12 mouse cellular contexts compared by ENCODE assay signal in genomic region chr4:129141560-129142438, GRCm38 (mm10). TPM values are rescaled to one million over a fixed set of nuclear protein-coding genes. Genes with fewer than 3 reads are reported as not detected.
A peak's percentile ranks its signal among the peaks of the same experiment; 100 is the strongest.
DNase-seq lines count a peak whose midpoint lies in the region; ATAC-seq and TF ChIP-seq lines count a peak whose summit lies in the region.
"Had no signal": no experiment of that assay in that cellular context is flagged by ENCODE, and none has a peak within 500 bp of the region (broad histone marks: within the 10 kb centered on the region; RNA-seq: fewer than 3 reads in every experiment).

No protein-coding gene starts in this region.

- DNase-seq in cerebellum, adult 2 months: peak; percentile 48 to 51
- no peak for DNase-seq in cerebellum, adult 9-10 months
- no peak for DNase-seq in limb, embryonic 10.5 days (ENCODE audit: low spot score)
- no peak for DNase-seq in urinary bladder, postnatal 25 days (ENCODE audit: low spot score)
- no peak for DNase-seq in kidney, postnatal 4 days
- DNase-seq: B cell, adult 2 months; kidney, adult 8-10 months had no signal

- H3K9ac ChIP-seq in limb, embryonic 13.5 days: no peak overlapping the region
- 0 out of 2 replicates have a peak overlapping the region, but pooled peaks have one; percentile 18 for H3K9ac ChIP-seq in heart, embryonic 15.5 days
- H3K9ac ChIP-seq: embryonic facial prominence, embryonic 12.5 days had no signal

- ATAC-seq in limb, embryonic 13.5 days (ENCODE audit: low FRiP score, low read depth): no peak
- ATAC-seq in heart, embryonic 15.5 days (replicated peaks; ENCODE audit: insufficient number of reproducible peaks, insufficient read depth, low FRiP score, low read depth): peak; percentile 68
- peak; percentile 56 for ATAC-seq in megakaryocyte-erythroid progenitor cell, adult 5-6 weeks (replicated peaks; ENCODE audit: low FRiP score, low TSS enrichment, poor library complexity, severe bottlenecking)

- H3K9me3 ChIP-seq in limb, embryonic 13.5 days: no peaks in the 10 kb centered on the region
- H3K9me3 ChIP-seq in limb, embryonic 10.5 days (replicated peaks): no peaks in the 10 kb centered on the region
- no peaks in the 10 kb centered on the region for H3K9me3 ChIP-seq in heart, embryonic 15.5 days (replicated peaks)
- H3K9me3 ChIP-seq: embryonic facial prominence, embryonic 12.5 days had no signal

- no peak for TF ChIP-seq POLR2A in cerebellum, adult 2 months (IDR thresholded peaks at IDR 0.05; ENCODE audit: borderline replicate concordance, insufficient read depth, low read length)

- H3K27ac ChIP-seq in cerebellum, adult 2 months (ENCODE audit: insufficient read depth, low read length): peak overlapping the region; percentile 42
- H3K27ac ChIP-seq in limb, embryonic 13.5 days: peak overlapping the region; percentile 6; the same call in 1 of the 2 replicates
- H3K27ac ChIP-seq in limb, embryonic 10.5 days: no peak overlapping the region
- peak overlapping the region; percentile 77 for H3K27ac ChIP-seq in heart, embryonic 15.5 days
- H3K27ac ChIP-seq: embryonic facial prominence, embryonic 12.5 days had no signal

- no peaks in the 10 kb centered on the region for H3K27me3 ChIP-seq in cerebellum, adult 2 months (ENCODE audit: control insufficient read depth, insufficient read depth, low read length)
- H3K27me3 ChIP-seq in limb, embryonic 13.5 days: peaks cover 26% of the 10 kb centered on the region
- peaks cover 31% of the 10 kb centered on the region for H3K27me3 ChIP-seq in limb, embryonic 10.5 days (ENCODE audit: low read depth, poor library complexity, severe bottlenecking)
- H3K27me3 ChIP-seq in heart, embryonic 15.5 days: peaks cover 17% of the 10 kb centered on the region; the same call in 1 of the 2 replicates

- H3K4me2 ChIP-seq in limb, embryonic 13.5 days (replicated peaks): no peak overlapping the region
- peak overlapping the region; percentile 32 for H3K4me2 ChIP-seq in heart, embryonic 15.5 days
- H3K4me2 ChIP-seq: embryonic facial prominence, embryonic 12.5 days had no signal

- H3K4me1 ChIP-seq in cerebellum, adult 2 months (ENCODE audit: control insufficient read depth, insufficient read depth, low read length): peaks cover 62% of the 10 kb centered on the region
- H3K4me1 ChIP-seq in limb, embryonic 13.5 days: peaks cover 40% of the 10 kb centered on the region
- H3K4me1 ChIP-seq in limb, embryonic 10.5 days: peaks cover 10% of the 10 kb centered on the region
- peaks cover 73% of the 10 kb centered on the region for H3K4me1 ChIP-seq in heart, embryonic 15.5 days (replicated peaks)

- peaks cover 25% of the 10 kb centered on the region for H3K36me3 ChIP-seq in limb, embryonic 13.5 days
- peaks cover 13% of the 10 kb centered on the region for H3K36me3 ChIP-seq in limb, embryonic 10.5 days
- no peaks in the 10 kb centered on the region; the same call in 1 of the 2 replicates for H3K36me3 ChIP-seq in heart, embryonic 15.5 days

- 19% methylated on average over 17 of the region's 17 CpGs for WGBS in cerebellum, adult 2 months
- 76% methylated on average over 17 of the region's 17 CpGs for WGBS in limb, embryonic 13.5 days
- WGBS in limb, embryonic 10.5 days: 83% methylated on average over 17 of the region's 17 CpGs
- WGBS in heart, embryonic 15.5 days: 49% methylated on average over 17 of the region's 17 CpGs

- no peak for TF ChIP-seq CTCF in cerebellum, adult 2 months (IDR thresholded peaks at IDR 0.05; ENCODE audit: borderline replicate concordance, insufficient read depth, low read depth, low read length)

- H3K4me3 ChIP-seq in cerebellum, adult 2 months (replicated peaks; ENCODE audit: insufficient read depth, low read depth, low read length): no peak overlapping the region
- H3K4me3 ChIP-seq in limb, embryonic 13.5 days: no peak overlapping the region
- H3K4me3 ChIP-seq in limb, embryonic 10.5 days: no peak overlapping the region
- H3K4me3 ChIP-seq in heart, embryonic 15.5 days: no peak overlapping the region
- H3K4me3 ChIP-seq: embryonic facial prominence, embryonic 12.5 days had no signal

RNA-seq across cellular contexts. Expression of gene Fndc5, which starts 5.0 kb away (rescaled TPM):
- 192 TPM in 2 replicates for polyA plus RNA-seq in cerebellum, adult 2 months (2012; rRNA removed)
- 20.0 and 21.3 TPM in 2 replicates for polyA plus RNA-seq in limb, embryonic 13.5 days (2015; fragmentation: Nextera tagmentation; extraction: Ambion mirVana)
- 2.0 and 2.6 TPM in 2 replicates for polyA plus RNA-seq in limb, embryonic 10.5 days (2016; fragmentation: Nextera tagmentation; extraction: Ambion mirVana)
- polyA plus RNA-seq in heart, embryonic 15.5 days (2015; fragmentation: Nextera tagmentation; extraction: Ambion mirVana): 12.2 and 12.3 TPM in 2 replicates
- not detected in 2 replicates for total RNA-seq in megakaryocyte-erythroid progenitor cell, adult 5-6 weeks (2014; fragmentation: Nextera tagmentation)
- total RNA-seq in megakaryocyte-erythroid progenitor cell, adult 5-6 weeks (2017): 0.65 and 0.75 TPM in 2 replicates
- total RNA-seq: neutrophil, adult 5-6 weeks had no signal

RNA-seq across cellular contexts. Expression of gene Hpca, which starts 20.0 kb away (rescaled TPM):
- 148 and 176 TPM in 2 replicates for polyA plus RNA-seq in cerebellum, adult 2 months (2012; rRNA removed)
- 1.2 and 1.3 TPM in 2 replicates for polyA plus RNA-seq in limb, embryonic 13.5 days (2015; fragmentation: Nextera tagmentation; extraction: Ambion mirVana)
- polyA plus RNA-seq in limb, embryonic 10.5 days (2016; fragmentation: Nextera tagmentation; extraction: Ambion mirVana): 0.30 and 0.69 TPM in 2 replicates
- 0.68 and 1.2 TPM in 2 replicates for polyA plus RNA-seq in heart, embryonic 15.5 days (2015; fragmentation: Nextera tagmentation; extraction: Ambion mirVana)
- total RNA-seq in megakaryocyte-erythroid progenitor cell, adult 5-6 weeks (2014; fragmentation: Nextera tagmentation): not detected in 2 replicates
- not detected in 2 replicates for total RNA-seq in megakaryocyte-erythroid progenitor cell, adult 5-6 weeks (2017)
- total RNA-seq: neutrophil, adult 5-6 weeks had no signal

RNA-seq across cellular contexts. Expression of gene Tmem54, which starts 36.5 kb away (rescaled TPM):
- 0.16 TPM in 2 replicates for polyA plus RNA-seq in cerebellum, adult 2 months (2012; rRNA removed)
- polyA plus RNA-seq in limb, embryonic 13.5 days (2015; fragmentation: Nextera tagmentation; extraction: Ambion mirVana): 5.0 and 5.6 TPM in 2 replicates
- polyA plus RNA-seq in limb, embryonic 10.5 days (2016; fragmentation: Nextera tagmentation; extraction: Ambion mirVana): 6.8 and 7.3 TPM in 2 replicates
- polyA plus RNA-seq in heart, embryonic 15.5 days (2015; fragmentation: Nextera tagmentation; extraction: Ambion mirVana): 0.35 and 1.6 TPM in 2 replicates
- not detected in 2 replicates for total RNA-seq in megakaryocyte-erythroid progenitor cell, adult 5-6 weeks (2014; fragmentation: Nextera tagmentation)
- total RNA-seq in megakaryocyte-erythroid progenitor cell, adult 5-6 weeks (2017): not detected in 2 replicates
- total RNA-seq: neutrophil, adult 5-6 weeks had no signal

RNA-seq across cellular contexts. Expression of gene S100pbp, which starts 47.7 kb away (rescaled TPM):
- polyA plus RNA-seq in cerebellum, adult 2 months (2012; rRNA removed): 28.5 and 31.3 TPM in 2 replicates
- polyA plus RNA-seq in limb, embryonic 13.5 days (2015; fragmentation: Nextera tagmentation; extraction: Ambion mirVana): 25.6 and 30.1 TPM in 2 replicates
- polyA plus RNA-seq in limb, embryonic 10.5 days (2016; fragmentation: Nextera tagmentation; extraction: Ambion mirVana): 29.7 and 34.5 TPM in 2 replicates
- 10.8 and 13.2 TPM in 2 replicates for polyA plus RNA-seq in heart, embryonic 15.5 days (2015; fragmentation: Nextera tagmentation; extraction: Ambion mirVana)
- total RNA-seq in megakaryocyte-erythroid progenitor cell, adult 5-6 weeks (2014; fragmentation: Nextera tagmentation): 33.7 and 36.6 TPM in 2 replicates
- total RNA-seq in megakaryocyte-erythroid progenitor cell, adult 5-6 weeks (2017): 9.9 and 26.8 TPM in 2 replicates

RNA-seq across cellular contexts. Expression of gene Yars, which starts 47.8 kb away (rescaled TPM):
- polyA plus RNA-seq in cerebellum, adult 2 months (2012; rRNA removed): 104 and 107 TPM in 2 replicates
- 79.1 and 80.4 TPM in 2 replicates for polyA plus RNA-seq in limb, embryonic 13.5 days (2015; fragmentation: Nextera tagmentation; extraction: Ambion mirVana)
- polyA plus RNA-seq in limb, embryonic 10.5 days (2016; fragmentation: Nextera tagmentation; extraction: Ambion mirVana): 98.9 and 103 TPM in 2 replicates
- 40.8 and 48.8 TPM in 2 replicates for polyA plus RNA-seq in heart, embryonic 15.5 days (2015; fragmentation: Nextera tagmentation; extraction: Ambion mirVana)
- 54.8 and 56.6 TPM in 2 replicates for total RNA-seq in megakaryocyte-erythroid progenitor cell, adult 5-6 weeks (2014; fragmentation: Nextera tagmentation)
- total RNA-seq in megakaryocyte-erythroid progenitor cell, adult 5-6 weeks (2017): 45.5 and 46.2 TPM in 2 replicates

Comparison
In these comparisons a context has a peak if more than half of its experiments do, and no peak if none do; other contexts are left out.
1. DNase-seq: peak in cerebellum, adult 2 months (2 of 2); none in cerebellum, adult 9-10 months (single experiment), limb, embryonic 10.5 days (single experiment), urinary bladder, postnatal 25 days (single experiment) and kidney, postnatal 4 days (0 of 2).
2. RNA of gene Hpca, which starts 20.0 kb away (polyA plus RNA-seq): 148 to 176 TPM in cerebellum, adult 2 months; 1.2 to 1.3 TPM in limb, embryonic 13.5 days, 0.68 to 1.2 TPM in heart, embryonic 15.5 days and 0.30 to 0.69 TPM in limb, embryonic 10.5 days; every median in the first group is over 10 times any median in the second.